In the genomic region with DNA sequence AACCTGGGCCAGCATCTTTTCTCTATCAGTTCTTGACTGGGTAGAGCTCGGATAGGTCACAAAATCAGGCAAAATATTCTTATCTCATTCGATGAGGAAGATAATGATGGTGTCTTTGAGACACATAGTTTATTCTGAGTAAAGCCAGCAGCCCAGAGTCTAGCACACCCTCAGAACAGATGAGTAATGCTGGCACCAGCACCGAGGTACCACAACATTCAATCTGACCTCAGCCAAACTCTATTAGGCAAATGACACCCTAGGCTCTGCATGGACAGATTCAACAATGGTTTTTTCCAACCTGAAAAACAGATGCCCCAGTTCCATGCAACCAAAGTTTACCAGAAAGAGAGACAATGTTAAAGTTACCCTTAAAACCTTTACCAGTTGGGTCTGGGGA, we compare ENCODE assay signal across 19 mouse cellular contexts.
DNase-seq lines count a peak whose midpoint lies in the region; TF ChIP-seq lines count a peak whose summit lies in the region.
"Had no signal": no experiment of that assay in that cellular context is flagged by ENCODE, and none has a peak within 500 bp of the region (broad histone marks: within the 10 kb centered on the region; RNA-seq: fewer than 3 reads in every experiment).

No protein-coding gene starts in this region.

- TF ChIP-seq POLR2A in cerebellum, adult 2 months (IDR thresholded peaks at IDR 0.05; ENCODE audit: borderline replicate concordance, insufficient read depth, low read length), result no peak

- WGBS in cerebellum, adult 2 months, result 63% methylated on average over 3 of the region's 3 CpGs

- peak; percentile 13 for DNase-seq in cerebellum, adult 8-10 months
- DNase-seq in cerebellum, adult 2 months, result no peak
- DNase-seq in heart, adult 11 months, result peak; percentile 57
- DNase-seq in heart, postnatal 36 days, result no peak
- DNase-seq in 3T3-L1 (ENCODE audit: low read depth, low spot score), result peak; percentile 32
- DNase-seq in brain, adult 2 months (ENCODE audit: low read depth, low spot score), result peak; percentile 55
- DNase-seq in left cerebral cortex, adult 2 months (ENCODE audit: extremely low spot score in 1 of 2, low spot score in 2 of 2), result no peak
- DNase-seq: adrenal gland, adult 8-10 months; adrenal gland, postnatal 14 days; adrenal gland, postnatal 36 days; cerebellum, adult 11 months; cerebellum, postnatal 10 days; embryo, embryonic 11 days had no signal

- H3K4me3 ChIP-seq in cerebellum, adult 2 months (replicated peaks; ENCODE audit: insufficient read depth, low read depth, low read length), result no peak overlapping the region
- no peak overlapping the region for H3K4me3 ChIP-seq in left cerebral cortex, adult 2 months
- H3K4me3 ChIP-seq: embryonic facial prominence, embryonic 13.5 days; embryonic facial prominence, embryonic 15.5 days; erythroblast, embryonic 14.5 days; forebrain, embryonic 10.5 days; forebrain, embryonic 12.5 days had no signal

- H3K27ac ChIP-seq in cerebellum, adult 2 months (ENCODE audit: insufficient read depth, low read length), result no peak overlapping the region; the same call in 1 of the 2 replicates
- H3K27ac ChIP-seq in left cerebral cortex, adult 2 months, result no peak overlapping the region
- H3K27ac ChIP-seq: embryonic facial prominence, embryonic 13.5 days; embryonic facial prominence, embryonic 15.5 days; forebrain, embryonic 10.5 days; forebrain, embryonic 12.5 days had no signal

- intact Hi-C loops in heart, postnatal 36 days (cut with DNase I), result no loop called here
- intact Hi-C loops in left cerebral cortex, adult 2 months (cut with DNase I), result no loop called here

- H3K27me3 ChIP-seq in cerebellum, adult 2 months (ENCODE audit: control insufficient read depth, insufficient read depth, low read length), result no peaks in the 10 kb centered on the region
- H3K27me3 ChIP-seq: embryonic facial prominence, embryonic 13.5 days; embryonic facial prominence, embryonic 15.5 days; forebrain, embryonic 12.5 days; Patski had no signal

- TF ChIP-seq CTCF in cerebellum, adult 2 months (IDR thresholded peaks at IDR 0.05; ENCODE audit: borderline replicate concordance, insufficient read depth, low read depth, low read length), result no peak
- TF ChIP-seq CTCF in left cerebral cortex, adult 2 months (IDR thresholded peaks at IDR 0.05), result no peak

- H3K4me1 ChIP-seq in cerebellum, adult 2 months (ENCODE audit: control insufficient read depth, insufficient read depth, low read length), result peaks cover 10% of the 10 kb centered on the region
- H3K4me1 ChIP-seq: embryonic facial prominence, embryonic 13.5 days; embryonic facial prominence, embryonic 15.5 days; forebrain, embryonic 10.5 days; forebrain, embryonic 12.5 days had no signal

Comparison
In these comparisons a context has a peak if more than half of its experiments do, and no peak if none do; other contexts are left out.
1. DNase-seq: peak in cerebellum, adult 8-10 months (single experiment), heart, adult 11 months (single experiment), 3T3-L1 (single experiment) and brain, adult 2 months (single experiment); none in cerebellum, adult 2 months (0 of 2), heart, postnatal 36 days (0 of 2) and left cerebral cortex, adult 2 months (0 of 2).